Mouse (Mus musculus): ENCODE results near the gene Paqr6.

DNA sequence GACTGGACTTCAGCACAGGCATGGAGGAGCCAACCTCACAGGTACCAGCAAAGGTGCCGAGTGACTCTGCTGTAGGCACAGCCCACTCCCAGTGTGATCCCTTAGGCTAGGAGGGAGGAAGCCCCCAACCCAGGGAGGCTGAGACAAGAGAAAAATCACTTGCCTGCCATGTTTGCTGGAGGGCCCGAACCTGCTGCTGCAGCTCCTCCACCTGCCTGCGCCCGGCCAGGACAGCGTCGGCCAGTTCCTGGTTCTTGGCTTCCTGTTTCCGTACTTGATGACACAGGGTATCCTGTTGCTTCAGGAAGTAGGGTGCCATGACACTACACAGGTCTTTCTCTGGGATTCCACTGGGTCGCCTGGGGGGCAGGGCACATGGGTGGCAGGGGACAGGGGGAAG is 31.4 kb downstream of the Paqr6 start:
- TF ChIP-seq POLR2A (IDR thresholded peaks at IDR 0.05; ENCODE audit: extremely low read depth, insufficient read depth, low read length): no peak
- TF ChIP-seq CTCF (IDR thresholded peaks at IDR 0.05; ENCODE audit: low read depth, low read length): no peak
